Mouse (Mus musculus) urinary bladder, postnatal 4 days (tissue): ENCODE results near the gene Serpinb6a.
"Not testable (repeated sequence)": the region's sequence is repeated elsewhere in the genome, so short reads cannot be mapped to it uniquely, and the experiment has no call there.

ENCODE experiments used
- DNase-seq, 2 experiments: peaks; one replicate each; pipeline ENCODE4 v3.0.0; 2021 to 2022; ENCODE audit warnings: low spot score in 2 of 2

Gene Serpinb6a

DNA sequence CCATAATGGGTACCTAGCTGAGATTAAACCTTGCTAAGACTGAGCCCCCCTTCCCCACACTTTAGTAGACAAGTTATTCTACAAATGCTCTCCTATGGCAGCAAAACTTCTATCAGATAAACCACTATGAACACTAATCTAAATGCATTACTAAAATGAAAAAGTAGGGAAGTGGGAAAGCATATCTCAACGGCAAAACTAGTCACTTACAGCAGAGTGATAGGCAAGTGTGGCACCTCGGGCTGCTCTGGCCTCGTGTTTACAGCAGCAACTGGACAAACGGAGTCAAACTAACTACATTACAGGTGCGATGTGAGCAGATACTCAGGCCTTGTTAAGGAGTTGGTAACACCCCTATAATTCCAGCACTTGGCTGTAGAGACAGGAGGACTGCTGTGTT, 13.0 kb downstream of the Serpinb6a start:
- DNase-seq: no peak

DNA sequence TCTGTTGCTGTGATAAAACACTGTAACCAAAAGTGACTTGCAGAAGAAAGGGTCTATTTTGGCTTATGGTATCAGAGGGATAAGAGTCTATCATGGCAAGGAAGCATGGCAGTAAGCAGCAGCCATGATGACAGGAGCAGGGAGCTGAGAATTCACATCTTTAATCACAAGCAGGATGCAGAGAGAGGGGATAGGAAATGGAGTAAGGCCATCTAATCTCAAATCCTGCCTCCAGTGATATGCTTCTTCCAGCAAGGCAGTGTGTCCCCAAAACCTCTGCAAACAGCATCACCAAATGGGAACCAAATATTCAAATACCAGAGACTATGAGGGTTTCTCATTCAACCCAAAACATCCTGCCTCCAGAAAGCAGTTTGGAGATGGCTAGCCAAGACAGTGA, 36.0 kb downstream of the Serpinb6a start:
- no peak for DNase-seq

DNA sequence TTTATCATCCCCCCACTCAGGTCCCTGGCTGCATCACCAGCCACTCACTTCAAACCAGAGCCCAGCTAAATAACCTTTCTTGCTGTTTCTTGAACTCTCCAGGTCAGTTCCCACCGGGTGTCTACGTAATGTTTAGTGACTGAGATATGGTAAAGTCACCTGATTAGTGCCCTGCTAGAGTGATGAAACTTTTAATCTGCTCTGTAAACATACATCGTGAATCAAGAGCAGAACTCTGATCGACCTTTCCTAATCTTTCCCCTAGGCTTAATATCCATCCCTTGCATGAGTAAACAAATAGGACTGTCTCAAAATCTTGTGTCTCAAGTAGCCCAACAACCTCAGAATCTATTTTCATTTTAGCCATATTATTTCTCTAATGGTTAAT, 36.6 kb downstream of the Serpinb6a start:
- no peak for DNase-seq

DNA sequence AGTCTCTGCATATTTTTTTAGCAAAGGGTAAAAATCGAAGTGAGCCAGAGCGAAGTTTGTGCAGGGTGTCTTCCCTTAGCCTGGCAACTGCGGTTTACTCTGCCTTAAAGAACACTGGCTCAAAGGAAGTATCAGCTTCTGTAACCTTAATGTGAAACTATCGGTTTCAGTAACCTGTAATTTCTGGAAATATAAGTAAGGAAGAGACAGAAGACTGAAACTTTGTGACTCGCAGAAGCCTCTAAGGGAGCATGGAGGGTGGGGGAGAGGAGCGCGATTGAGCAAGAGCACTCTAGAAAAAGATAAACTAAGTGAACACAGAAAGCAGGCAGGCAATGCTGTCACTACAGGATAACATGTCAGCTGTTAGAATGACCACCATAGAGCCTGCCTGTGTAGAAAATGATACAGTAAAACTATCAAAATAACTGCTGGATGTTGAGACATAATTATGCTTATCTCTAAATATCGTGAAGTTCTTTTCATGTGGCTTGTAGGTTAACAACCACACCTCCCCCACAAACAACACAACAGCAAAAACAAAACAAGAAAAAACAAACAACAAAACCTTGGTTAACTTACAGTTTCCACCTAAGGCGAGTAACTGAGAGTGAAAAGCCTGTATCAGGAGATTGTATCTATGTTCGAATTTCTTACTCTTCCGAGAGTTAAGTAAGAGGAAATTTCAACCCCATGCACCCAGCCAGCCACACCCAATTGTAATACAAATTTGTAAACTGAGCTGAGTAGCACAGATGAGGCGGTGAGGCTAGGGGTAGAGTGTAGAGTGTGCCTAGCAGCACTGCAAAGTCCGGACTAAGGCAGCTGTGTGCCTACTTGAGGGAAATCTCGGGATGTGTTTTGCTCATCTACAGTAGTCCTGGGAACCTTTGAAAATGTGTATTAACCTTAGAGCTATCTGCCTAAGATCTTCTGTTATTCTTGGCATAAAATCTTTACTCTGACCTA, 37.3 kb downstream of the Serpinb6a start:
- no peak for DNase-seq

DNA sequence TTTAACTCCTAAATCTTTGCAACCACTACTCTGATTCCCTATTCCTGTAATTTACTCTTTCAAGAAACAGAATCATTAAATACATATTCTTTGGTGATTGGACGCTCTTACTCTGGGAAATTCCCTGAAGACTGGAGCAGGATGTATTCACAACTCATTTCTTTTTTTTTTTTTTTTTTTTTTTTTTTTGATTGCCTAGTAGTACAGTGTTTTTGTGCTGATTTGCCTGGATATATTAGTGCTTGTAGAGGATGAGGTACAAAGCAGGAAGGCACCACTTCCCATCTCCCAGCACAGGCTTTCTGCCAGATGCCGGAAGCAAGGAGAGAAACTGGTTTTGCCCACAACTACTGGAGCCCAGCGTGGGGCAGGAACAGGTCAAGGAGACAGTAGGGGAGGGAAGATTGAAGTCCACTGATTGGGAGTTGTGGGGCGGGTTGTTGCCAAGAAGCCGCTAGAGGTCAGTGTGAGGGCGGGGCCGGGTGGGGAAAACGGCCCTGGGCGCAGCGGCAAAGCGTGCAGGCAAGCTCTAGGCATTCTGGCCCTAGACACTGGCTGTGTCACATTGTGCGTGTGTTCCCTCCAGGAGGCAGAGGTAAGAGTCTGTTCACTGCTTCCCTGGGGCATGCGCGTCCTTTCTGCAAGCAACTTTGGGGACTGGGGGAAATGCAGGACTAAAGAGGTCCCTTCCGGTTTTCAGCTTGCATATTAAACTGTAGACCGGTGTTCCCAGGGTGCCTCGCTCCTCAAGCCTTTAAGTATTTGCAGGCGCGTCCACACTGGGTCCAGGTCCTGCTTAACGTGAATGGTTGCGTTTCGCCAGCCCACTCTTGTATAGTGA, 38.2 kb downstream of the Serpinb6a start, which contains the start of gene Nqo2:
Gene Nqo2, plus strand, starts transcription at position 482 of the 841 bp plus-strand sequence.
- peak; percentile 63 to 66 for DNase-seq

DNA sequence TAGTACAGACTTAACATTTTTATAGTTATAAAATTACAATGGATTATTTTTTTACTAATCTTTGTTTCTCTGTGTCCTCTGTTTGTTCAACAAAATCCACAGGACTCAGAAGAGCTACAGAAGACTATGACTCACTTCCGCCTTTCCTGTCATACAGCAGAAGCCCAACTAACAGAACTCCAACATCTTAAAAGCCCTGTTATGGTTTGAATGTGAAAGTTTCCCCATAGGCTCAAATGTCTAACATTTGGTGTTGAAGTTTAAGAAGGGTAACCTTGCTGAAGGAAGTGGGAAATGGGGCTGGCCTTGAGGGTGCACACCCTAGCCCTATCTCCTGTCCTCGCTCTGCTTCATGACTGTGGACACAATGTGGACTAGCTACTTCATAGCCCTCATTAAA, 42.8 kb downstream of the Serpinb6a start:
- no peak for DNase-seq

DNA sequence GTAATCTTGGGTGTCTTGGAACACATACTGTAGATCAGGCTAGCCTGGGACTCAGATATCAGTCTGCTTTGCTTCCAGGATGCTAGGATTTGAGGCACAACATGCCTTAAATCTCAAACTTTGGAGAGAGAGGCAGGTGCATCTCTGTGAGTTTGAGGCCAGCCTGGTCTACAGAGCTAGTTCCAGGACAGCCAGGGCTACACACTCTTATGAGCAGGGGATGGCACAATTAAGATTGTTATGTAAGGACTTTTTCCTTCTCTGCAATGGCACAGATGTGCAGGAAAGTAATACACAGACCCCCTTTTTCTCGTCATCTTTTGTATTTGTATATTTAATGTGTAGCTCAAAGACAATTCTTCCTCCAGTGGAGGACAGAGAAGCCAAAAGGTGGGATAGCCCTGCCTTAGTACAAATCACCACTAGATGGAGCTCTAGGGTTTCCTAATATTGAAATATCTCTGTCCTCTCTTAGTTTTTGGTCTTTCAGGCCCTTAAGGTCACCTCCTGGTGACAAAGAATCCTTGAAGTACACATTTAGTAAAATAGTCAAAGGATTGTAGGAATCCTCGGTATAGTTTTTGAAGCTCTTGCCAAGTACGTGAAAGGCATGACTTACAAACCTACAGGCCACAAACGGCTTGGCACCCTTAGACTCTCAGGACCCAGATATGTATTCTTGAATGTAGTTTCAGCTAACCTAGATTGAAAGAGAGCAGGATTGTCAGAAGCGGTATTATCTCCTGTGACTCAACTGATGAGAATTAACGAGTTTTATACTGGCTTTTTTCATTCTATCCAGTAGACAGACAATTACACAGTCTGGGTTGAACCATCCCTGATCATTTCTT, 45.8 kb downstream of the Serpinb6a start:
- DNase-seq: no peak

DNA sequence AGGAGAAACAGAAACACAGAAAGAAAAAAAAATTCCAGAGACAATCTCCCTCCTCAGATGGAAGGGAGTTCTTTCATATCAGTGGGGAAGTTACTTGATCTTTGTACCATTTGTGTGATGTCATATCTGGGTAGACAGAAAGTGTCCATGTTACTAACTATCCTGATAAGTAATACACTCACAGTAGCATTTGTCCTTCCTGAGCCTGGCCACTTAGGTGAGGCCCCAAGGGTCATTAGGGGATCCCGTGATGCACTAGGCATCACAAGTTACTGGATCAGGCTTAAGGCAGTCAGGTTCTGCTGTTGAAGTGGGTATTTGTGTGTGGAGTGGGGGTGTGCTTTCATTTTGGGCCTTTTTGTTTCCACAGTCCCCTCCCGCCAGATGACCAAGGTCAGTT, 49.6 kb downstream of the Serpinb6a start:
- DNase-seq: no peak

DNA sequence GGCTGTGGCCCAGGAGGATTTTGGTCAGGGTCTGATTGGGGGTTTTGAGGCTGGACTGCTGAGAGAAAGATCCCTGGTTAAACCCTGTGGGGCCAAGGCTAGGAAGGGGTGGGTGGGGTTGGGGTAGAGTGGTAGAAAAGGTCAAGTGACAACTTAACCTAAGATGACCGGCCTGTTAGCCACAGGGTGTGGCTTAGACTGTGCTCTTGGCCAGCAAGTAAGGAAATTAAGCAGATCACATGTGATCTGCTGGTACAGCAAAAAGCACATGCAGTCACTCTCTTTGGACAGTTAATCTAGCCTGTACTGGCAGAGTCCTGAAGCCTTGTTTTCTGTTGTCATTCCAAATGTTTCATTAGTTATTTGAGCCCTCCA, 50.5 kb downstream of the Serpinb6a start:
- DNase-seq: no peak

DNA sequence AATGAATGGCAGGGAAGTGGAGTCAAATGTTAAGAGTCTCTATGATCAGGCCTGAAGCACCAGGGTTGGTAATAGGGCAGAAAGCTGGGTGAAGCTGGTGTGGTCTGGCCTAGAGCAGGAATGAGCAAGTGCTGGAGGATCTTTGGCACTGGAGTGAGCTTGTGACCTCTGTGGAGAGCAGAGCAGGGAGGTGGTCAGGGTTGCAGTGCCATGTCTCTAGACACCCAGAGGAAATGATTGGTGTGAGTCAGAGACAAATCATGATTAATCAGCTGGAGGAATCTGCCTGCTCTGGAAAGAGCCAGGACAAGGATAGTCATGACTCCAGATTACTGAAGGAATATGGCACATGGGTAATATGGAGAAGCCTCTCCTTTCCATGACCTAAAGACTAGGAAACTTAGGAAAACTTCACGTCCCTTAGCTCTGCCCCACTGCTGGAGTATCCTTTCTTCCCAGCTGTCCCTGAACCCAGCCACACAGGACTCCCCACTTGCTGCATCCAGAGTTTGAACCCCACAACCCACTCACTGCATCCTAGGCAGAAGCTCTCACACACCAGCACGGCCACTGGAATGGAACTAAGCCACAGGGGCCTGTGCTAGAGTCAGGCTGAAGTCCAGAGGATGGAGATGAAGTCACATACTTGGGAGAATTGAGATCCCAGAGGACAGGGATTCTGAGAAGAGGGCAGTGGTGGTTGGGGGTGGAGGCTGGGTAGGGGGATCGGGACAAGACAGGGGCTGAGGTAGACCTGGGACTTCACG, 51.1 kb downstream of the Serpinb6a start:
- DNase-seq: no peak

DNA sequence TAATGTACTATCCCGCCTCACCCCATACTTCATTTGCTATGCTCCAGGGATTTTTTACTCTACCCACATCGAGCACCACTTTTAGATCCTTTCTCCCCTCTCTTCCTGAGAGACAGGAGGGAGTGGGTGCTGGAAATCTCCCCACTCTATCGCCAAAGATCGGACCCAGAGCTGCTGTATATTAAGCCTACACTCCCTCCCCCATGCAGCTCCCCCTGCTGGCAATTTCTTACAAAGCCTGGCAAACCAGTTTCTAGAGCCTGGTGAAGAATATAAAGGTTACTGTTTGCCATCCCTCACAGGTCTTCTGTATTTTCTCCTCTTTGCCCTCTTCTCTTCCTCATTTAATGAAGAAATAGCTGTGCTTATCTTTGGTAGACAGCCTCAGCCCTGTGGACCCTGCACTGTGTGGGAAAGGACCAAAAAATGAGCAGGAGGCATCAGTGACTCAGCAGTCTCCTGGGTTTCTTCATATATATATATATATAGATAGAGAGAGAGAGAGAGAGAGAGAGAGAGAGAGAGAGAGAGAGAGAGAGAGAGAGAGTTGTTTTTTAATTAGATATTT, 60.3 kb downstream of the Serpinb6a start:
- no peak for DNase-seq

DNA sequence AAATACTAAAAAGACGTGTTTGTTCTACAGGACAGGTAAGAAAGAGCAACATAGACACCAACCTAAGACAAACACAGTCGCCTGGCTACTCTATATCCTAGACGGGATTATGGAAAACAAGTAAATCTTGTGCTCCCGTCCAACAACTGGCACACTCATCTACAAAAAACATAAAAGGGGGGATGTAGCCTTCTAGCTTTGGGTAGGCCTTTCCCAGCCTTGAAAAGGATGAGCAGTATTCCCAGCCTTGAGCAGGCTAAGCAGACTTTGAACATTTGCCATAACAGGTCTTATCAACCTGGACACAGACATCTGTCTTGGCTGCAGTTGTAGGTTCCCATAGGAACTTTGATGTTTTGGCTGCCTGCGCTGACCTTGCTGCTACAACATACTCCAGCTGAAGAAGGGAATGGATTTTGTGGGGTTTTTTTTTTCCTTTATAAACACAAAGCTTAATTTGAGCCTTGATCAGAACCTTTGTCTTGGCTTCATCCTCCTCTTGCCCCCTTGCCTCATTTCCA, 61.2 kb downstream of the Serpinb6a start:
- no peak for DNase-seq

DNA sequence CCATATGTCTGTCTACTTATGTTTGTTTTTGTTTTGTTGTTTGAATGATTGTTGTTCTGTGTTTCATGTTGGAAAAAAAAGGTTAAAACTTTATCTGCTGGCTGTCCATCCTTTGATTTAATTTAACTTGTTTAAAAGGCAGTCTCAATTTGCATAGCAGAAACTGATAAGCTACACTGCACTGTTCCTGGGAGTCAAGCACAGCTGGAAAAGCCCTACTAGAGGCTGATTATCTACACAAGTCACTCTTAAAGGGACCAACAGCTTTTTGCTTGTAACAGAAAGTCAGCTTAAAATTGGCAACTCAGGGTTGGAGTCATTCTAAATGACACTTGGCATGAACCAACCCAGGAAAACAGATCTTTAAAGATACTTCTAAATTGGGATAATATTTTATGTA, 65.0 kb downstream of the Serpinb6a start:
- not testable (repeated sequence) for DNase-seq

DNA sequence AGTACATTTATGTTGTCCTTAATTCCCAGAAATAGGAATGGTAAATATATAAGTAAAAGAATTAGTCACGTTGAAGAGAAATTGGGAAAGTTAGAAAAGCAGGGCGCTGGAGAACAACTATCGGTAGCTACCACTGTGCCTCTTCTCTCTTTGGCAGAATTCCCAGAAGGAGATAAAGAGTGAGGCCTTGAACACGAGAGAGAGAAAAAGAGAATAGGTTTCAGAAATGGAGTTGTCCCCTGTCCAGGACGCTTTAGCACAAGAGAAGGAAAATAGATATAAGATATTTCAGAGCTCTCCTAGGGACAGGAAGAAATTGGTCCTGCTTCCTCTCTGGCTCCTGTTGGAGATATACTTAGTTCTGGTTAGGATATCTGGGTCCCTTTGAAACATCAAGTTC, 65.4 kb downstream of the Serpinb6a start:
- no peak for DNase-seq

DNA sequence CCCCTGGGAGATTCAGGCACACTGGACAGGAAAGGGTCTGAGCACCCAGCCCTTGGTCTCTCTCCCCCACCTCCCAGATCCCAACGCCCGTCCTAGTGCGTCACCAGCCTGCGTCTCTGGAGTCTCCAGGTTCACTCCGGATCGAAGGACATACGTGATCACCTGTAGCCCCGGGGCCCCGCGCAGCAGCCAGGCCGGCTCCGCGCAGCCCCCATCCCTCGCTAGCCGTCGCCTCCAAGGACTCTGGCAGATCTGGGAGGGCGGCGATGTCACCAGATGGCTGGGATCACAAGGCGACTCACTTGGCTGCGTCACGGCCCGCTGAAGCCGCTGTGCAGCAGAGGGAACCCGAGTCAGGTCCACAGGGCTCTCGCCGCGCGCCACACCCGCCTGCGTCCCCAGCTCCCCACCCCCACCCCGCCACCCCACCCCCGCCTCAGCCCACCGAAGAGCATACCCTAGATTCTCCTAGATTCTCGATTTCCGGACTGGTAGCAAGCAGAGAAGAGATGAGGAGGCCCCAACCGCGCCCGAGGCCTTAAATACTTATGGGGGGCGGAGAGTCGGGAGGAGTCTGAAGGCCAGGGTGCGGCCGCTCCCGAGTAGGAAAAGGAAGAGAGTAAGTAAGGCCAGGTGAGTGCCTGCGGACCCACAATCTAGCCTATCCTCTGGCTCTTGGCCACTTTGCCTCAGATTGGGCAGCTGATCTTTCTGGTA, 67.0 kb downstream of the Serpinb6a start:
- DNase-seq: peak; percentile 64 to 70

DNA sequence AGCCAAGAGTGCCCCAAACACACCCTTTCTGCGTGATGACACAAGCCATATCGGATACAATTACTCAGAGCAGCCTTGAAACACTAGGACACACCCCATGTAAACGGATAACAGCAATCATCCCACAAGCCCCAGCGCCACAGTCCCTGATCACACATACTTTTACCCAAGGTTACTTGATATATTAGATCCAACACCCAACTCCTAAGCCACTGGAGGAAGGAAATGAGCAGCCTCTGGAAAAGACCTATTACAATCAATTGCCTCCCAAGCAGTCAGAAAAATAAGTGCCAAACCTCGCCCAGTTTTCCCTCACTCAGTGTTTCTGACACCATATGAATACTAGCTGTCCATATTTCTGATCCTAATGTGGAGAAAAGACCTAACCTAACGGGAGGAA, 67.9 kb downstream of the Serpinb6a start:
- no peak for DNase-seq

DNA sequence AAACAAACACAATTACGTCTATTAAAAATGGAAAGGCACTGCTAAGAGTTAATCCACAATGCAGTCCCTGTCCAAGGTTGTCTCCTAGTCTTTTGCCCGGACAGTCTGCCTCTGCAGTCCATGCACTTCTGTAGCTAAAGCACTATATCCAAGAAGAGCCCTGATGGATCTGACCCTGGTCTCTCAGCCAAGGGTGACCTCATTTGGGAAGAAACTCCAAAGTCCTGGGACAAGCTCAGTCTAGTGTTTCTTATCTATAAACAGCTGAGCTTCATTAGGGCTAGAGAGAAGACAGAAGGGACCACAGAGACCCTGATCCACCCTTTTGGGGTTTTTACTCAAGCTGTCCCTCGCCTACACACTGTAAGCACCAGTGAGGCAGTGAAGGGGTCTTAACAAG, 71.7 kb downstream of the Serpinb6a start:
- no peak for DNase-seq

DNA sequence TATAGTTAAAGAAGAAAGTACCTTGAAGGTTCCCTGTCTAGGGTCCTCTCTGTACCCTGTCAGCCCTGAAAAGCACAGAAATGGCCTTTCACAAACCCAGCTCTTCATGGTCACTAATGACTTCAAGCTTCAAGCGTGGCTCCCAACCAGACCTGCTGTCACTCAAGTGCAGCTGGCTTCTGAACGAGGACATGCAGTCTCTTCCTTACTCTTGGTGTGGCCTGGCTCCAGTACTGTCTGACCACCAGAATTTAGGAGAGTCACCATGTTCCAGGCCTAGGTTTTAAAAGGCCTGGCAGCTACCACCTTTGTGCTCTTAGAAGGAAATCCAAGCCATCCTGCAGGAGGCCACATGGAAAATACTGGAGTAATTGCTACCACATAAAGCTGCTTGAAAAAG, 72.3 kb downstream of the Serpinb6a start:
- no peak for DNase-seq

DNA sequence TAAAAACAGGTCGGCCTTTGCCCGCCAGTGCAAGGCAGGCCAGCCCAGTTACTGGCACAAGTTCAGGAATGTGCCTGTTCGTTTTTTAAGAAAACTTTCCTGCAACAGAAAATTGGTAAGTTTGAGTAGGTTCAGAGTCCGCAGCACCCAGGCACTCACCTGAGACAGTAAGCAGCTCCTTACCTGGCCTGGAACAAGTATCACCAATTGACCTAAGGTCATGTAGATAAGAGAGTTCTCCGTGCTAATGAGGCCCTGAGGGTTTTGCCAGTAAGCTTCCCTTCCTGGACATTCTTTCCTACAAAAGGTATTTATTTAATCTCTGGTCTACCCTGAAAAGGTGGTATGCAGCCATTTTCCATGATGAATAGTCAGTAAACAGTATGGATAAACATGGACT, 80.9 kb downstream of the Serpinb6a start:
- no peak for DNase-seq

DNA sequence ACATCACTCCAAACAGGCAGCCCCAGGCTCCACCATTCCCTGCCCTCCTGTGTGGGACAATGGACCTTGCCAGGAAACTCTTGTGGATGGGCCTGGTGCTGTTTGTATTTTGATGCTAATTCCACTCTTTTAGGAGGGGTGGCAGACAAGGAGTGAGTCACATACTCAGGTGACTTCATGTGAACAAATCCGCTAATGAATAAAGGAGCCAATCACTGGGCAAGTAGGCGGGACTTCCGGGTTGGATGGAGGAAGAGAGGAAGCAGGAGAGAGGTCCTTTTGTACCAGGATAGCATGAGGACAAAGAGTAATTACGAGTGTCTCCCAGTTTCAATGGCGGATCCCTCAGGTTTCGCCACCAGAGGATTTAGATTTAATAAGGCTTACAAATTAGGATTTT, 81.6 kb downstream of the Serpinb6a start:
- DNase-seq: no peak
